8 mouse cellular contexts compared by ENCODE assay signal in genomic region chr5:118027101-118027697, GRCm38 (mm10). TPM values are rescaled to one million over a fixed set of nuclear protein-coding genes. Genes with fewer than 3 reads are reported as not detected.
DNase-seq lines count a peak whose midpoint lies in the region; ATAC-seq lines count a peak whose summit lies in the region.

No protein-coding gene starts in this region.

- H3K9ac ChIP-seq in heart, embryonic 12.5 days: peak overlapping the region; percentile 72
- H3K9ac ChIP-seq in hindbrain, embryonic 11.5 days (ENCODE audit: low read depth, low read length): no peak overlapping the region
- peak overlapping the region; percentile 68 for H3K9ac ChIP-seq in midbrain, embryonic 13.5 days (replicated peaks)

- H3K27ac ChIP-seq in heart, embryonic 12.5 days (ENCODE audit: poor library complexity, severe bottlenecking): no peak overlapping the region
- H3K27ac ChIP-seq in hindbrain, embryonic 11.5 days (ENCODE audit: low read depth, low read length): no peak overlapping the region
- no peak overlapping the region for H3K27ac ChIP-seq in midbrain, embryonic 13.5 days

- no peak for DNase-seq in heart, postnatal 10 days
- peak; percentile 25 for DNase-seq in ZHBTc4 (ENCODE audit: low read depth, low spot score)
- peak; percentile 48 for DNase-seq in hindbrain, embryonic 11.5 days (ENCODE audit: low spot score)
- no peak for DNase-seq in left cerebral cortex, adult 11 months (ENCODE audit: low spot score)
- DNase-seq in layer of hippocampus, postnatal 14 days (ENCODE audit: low spot score in 2 of 2): no peak
- DNase-seq in urinary bladder, postnatal 10 days (ENCODE audit: low spot score): no peak

- ATAC-seq in heart, embryonic 12.5 days (ENCODE audit: insufficient number of reproducible peaks, low FRiP score): no peak
- no peak for ATAC-seq in hindbrain, embryonic 11.5 days (ENCODE audit: low FRiP score)
- ATAC-seq in midbrain, embryonic 13.5 days: peak; percentile 32; the same call in 1 of the 2 replicates

- H3K9me3 ChIP-seq in heart, embryonic 12.5 days (replicated peaks): no peaks in the 10 kb centered on the region
- no peaks in the 10 kb centered on the region for H3K9me3 ChIP-seq in hindbrain, embryonic 11.5 days (ENCODE audit: control insufficient read depth, low read length)
- no peaks in the 10 kb centered on the region for H3K9me3 ChIP-seq in midbrain, embryonic 13.5 days

- H3K36me3 ChIP-seq in heart, embryonic 12.5 days: no peaks in the 10 kb centered on the region
- no peaks in the 10 kb centered on the region for H3K36me3 ChIP-seq in hindbrain, embryonic 11.5 days (ENCODE audit: control insufficient read depth, insufficient read depth, low read length)
- no peaks in the 10 kb centered on the region for H3K36me3 ChIP-seq in midbrain, embryonic 13.5 days

- under 1% methylated on average over 39 of the region's 39 CpGs for WGBS in heart, embryonic 12.5 days
- WGBS in hindbrain, embryonic 11.5 days: under 1% methylated on average over 38 of the region's 39 CpGs
- WGBS in midbrain, embryonic 13.5 days: 1% methylated on average over 39 of the region's 39 CpGs

- peaks cover 52% of the 10 kb centered on the region for H3K27me3 ChIP-seq in heart, embryonic 12.5 days (replicated peaks)
- H3K27me3 ChIP-seq in hindbrain, embryonic 11.5 days (ENCODE audit: control insufficient read depth, insufficient read depth, low read length): peaks cover 48% of the 10 kb centered on the region
- H3K27me3 ChIP-seq in midbrain, embryonic 13.5 days: peaks cover 60% of the 10 kb centered on the region

- intact Hi-C loops in heart, postnatal 10 days (cut with DNase I): no loop called here

- H3K4me1 ChIP-seq in heart, embryonic 12.5 days (replicated peaks): peaks cover 52% of the 10 kb centered on the region
- H3K4me1 ChIP-seq in hindbrain, embryonic 11.5 days (replicated peaks; ENCODE audit: control insufficient read depth, insufficient read depth, low read length): peaks cover 14% of the 10 kb centered on the region
- H3K4me1 ChIP-seq in midbrain, embryonic 13.5 days (replicated peaks): peaks cover 48% of the 10 kb centered on the region

- peak overlapping the region; percentile 67 for H3K4me3 ChIP-seq in heart, embryonic 12.5 days
- H3K4me3 ChIP-seq in hindbrain, embryonic 11.5 days (ENCODE audit: low read depth, low read length): peak overlapping the region; percentile 63
- peak overlapping the region; percentile 66 for H3K4me3 ChIP-seq in midbrain, embryonic 13.5 days (replicated peaks)

- H3K4me2 ChIP-seq in heart, embryonic 12.5 days: peak overlapping the region; percentile 99
- peak overlapping the region; percentile 99 for H3K4me2 ChIP-seq in hindbrain, embryonic 11.5 days (replicated peaks; ENCODE audit: low read depth, low read length)
- peak overlapping the region; percentile 99 for H3K4me2 ChIP-seq in midbrain, embryonic 13.5 days (replicated peaks)

RNA-seq across cellular contexts. Expression of gene Tesc, which starts 0.3 kb away (rescaled TPM):
- polyA plus RNA-seq in heart, embryonic 12.5 days (2016; fragmentation: Nextera tagmentation; extraction: Ambion mirVana): 17.3 and 20.4 TPM in 2 replicates
- total RNA-seq in heart, postnatal 10 days (2021): 100 to 1,000 TPM; 111 to 112 TPM
- 0.63 and 1.4 TPM in 2 replicates for polyA plus RNA-seq in hindbrain, embryonic 11.5 days (2014; fragmentation: Nextera tagmentation; extraction: Ambion mirVana)
- 2.9 TPM in 2 replicates for polyA plus RNA-seq in midbrain, embryonic 13.5 days (2015; fragmentation: Nextera tagmentation; extraction: Ambion mirVana)
- 10 to 100 TPM; 70.1 to 74.1 TPM for total RNA-seq in layer of hippocampus, postnatal 14 days (2021)

RNA-seq across cellular contexts. Expression of gene Fbxo21, which starts 50.7 kb away (rescaled TPM):
- polyA plus RNA-seq in heart, embryonic 12.5 days (2016; fragmentation: Nextera tagmentation; extraction: Ambion mirVana): 67.3 and 71.2 TPM in 2 replicates
- 10 to 100 TPM; 47.4 to 55.5 TPM for total RNA-seq in heart, postnatal 10 days (2021)
- polyA plus RNA-seq in hindbrain, embryonic 11.5 days (2014; fragmentation: Nextera tagmentation; extraction: Ambion mirVana): 80.2 and 93.6 TPM in 2 replicates
- polyA plus RNA-seq in midbrain, embryonic 13.5 days (2015; fragmentation: Nextera tagmentation; extraction: Ambion mirVana): 152 and 154 TPM in 2 replicates
- 100 to 1,000 TPM; 123 to 135 TPM for total RNA-seq in layer of hippocampus, postnatal 14 days (2021)

Comparison
In these comparisons a context has a peak if more than half of its experiments do, and no peak if none do; other contexts are left out.
1. DNase-seq: peak in ZHBTc4 (single experiment) and hindbrain, embryonic 11.5 days (single experiment); none in heart, postnatal 10 days (0 of 2), left cerebral cortex, adult 11 months (single experiment), layer of hippocampus, postnatal 14 days (0 of 2) and urinary bladder, postnatal 10 days (single experiment).
2. Peak in every context shown above with its lines, with median percentiles within 50 percentile points of each other: H3K4me2 ChIP-seq and H3K4me3 ChIP-seq.